Mouse (Mus musculus) hindbrain, embryonic 12.5 days (tissue): ENCODE measurements at regions not wholly inside any gene's neighbourhood (a gene's known extent, or its start where the extent isn't known, plus 50 kb on each side); places are given as distances from the start of the nearest gene placed in this dataset.
A peak's percentile ranks its signal among the peaks of the same experiment; 100 is the strongest.

Experiments
- ATAC-seq: fragments of 200-750 bp; cut with Nextera tagmentation; 2 replicates; pipeline ENCODE4 v1.8.0; 2017; ENCODE audit warnings: moderate TSS enrichment; ENCODE audit not compliant: low FRiP score
- H3K27ac ChIP-seq: fragments of 300-500 bp; sonication (generic); 2 replicates; pipeline ENCODE4 v1.5.1; 2016; ENCODE audit warnings: mild to moderate bottlenecking
- H3K27me3 ChIP-seq: fragments of 300-500 bp; sonication (generic); 2 replicates; pipeline ENCODE4 v1.6.1; 2016; ENCODE audit warnings: mild to moderate bottlenecking
- H3K36me3 ChIP-seq: fragments of 300-500 bp; sonication (generic); 2 replicates; pipeline ENCODE4 v1.6.1; 2016; ENCODE audit warnings: mild to moderate bottlenecking
- H3K4me1 ChIP-seq: fragments of 300-500 bp; sonication (generic); 2 replicates; pipeline ENCODE4 v1.6.1; 2016
- H3K4me2 ChIP-seq: fragments of 300-500 bp; sonication (generic); replicated peaks from 2 replicates; pipeline ENCODE4 v1.6.1; 2016; ENCODE audit warnings: mild to moderate bottlenecking
- H3K4me3 ChIP-seq: fragments of 300-500 bp; sonication (generic); 2 replicates; pipeline ENCODE4 v1.5.1; 2016; ENCODE audit warnings: mild to moderate bottlenecking
- H3K9ac ChIP-seq: fragments of 300-500 bp; sonication (generic); 2 replicates; pipeline ENCODE4 v1.6.1; 2016; ENCODE audit warnings: mild to moderate bottlenecking, moderate library complexity
- H3K9me3 ChIP-seq: fragments of 300-500 bp; sonication (generic); replicated peaks from 2 replicates; pipeline ENCODE4 v1.6.1; 2016; ENCODE audit warnings: mild to moderate bottlenecking
- WGBS: fragments of 180-500 bp; shearing (Covaris S2); methylation state at CpG from one replicate; pipeline ENCODE4 v1.1.7; 2016; 5-methylcytosine and 5-hydroxymethylcytosine counted together

- Histone ChIP-seq H3K27me3 (no peaks in the 10 kb centered on the region), H3K4me3 (no peak overlapping the region), H3K4me1 (peaks cover 10% of the 10 kb centered on the region), H3K36me3 (no peaks in the 10 kb centered on the region), H3K9me3 (no peaks in the 10 kb centered on the region), H3K27ac (no peak overlapping the region), H3K9ac (no peak overlapping the region), H3K4me2 (no peak overlapping the region)
- 27% methylated on average over 3 of the region's 3 CpGs for WGBS
- ATAC-seq: no peak
Observed at GRCm38 (mm10) chr12:25453356-25453755, 356.4 kb upstream of the Id2 start.

DNA sequence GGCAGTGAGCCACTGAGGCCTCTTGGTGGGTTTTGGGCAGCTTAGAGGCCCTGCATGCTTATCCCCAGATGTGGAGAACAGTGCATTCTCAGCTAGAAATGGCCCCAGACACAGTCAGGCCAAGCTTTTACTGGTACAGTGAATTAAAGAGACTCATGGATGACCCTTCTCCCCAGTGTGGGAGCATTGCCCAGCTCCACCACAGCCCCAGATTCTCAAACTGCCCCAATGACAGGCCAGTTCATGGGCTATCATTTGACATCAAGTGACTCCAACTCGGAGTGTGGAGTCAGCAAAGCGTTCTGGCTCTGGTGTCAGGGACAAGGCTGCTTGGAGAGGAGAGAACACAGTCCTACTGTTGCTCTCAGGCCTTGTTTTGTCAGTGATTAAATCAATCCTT lies 354.2 kb upstream of the Id2 start:
- Histone ChIP-seq H3K9me3 (no peaks in the 10 kb centered on the region), H3K27me3 (no peaks in the 10 kb centered on the region)

GRCm38 (mm10) chr12:25444355-25444754 lies 347.4 kb upstream of the Id2 start:
- Histone ChIP-seq H3K27ac (no peak overlapping the region), H3K27me3 (no peaks in the 10 kb centered on the region), H3K4me1 (no peaks in the 10 kb centered on the region), H3K9me3 (no peaks in the 10 kb centered on the region), H3K4me3 (no peak overlapping the region), H3K9ac (no peak overlapping the region), H3K4me2 (no peak overlapping the region), H3K36me3 (no peaks in the 10 kb centered on the region)
- no peak for ATAC-seq
- WGBS: 61% methylated on average over 2 of the region's 2 CpGs

More for the DNA sequence above, 354.2 kb upstream of the Id2 start:
- Histone ChIP-seq H3K4me3 (no peak overlapping the region), H3K4me1 (peaks cover 10% of the 10 kb centered on the region), H3K9ac (no peak overlapping the region), H3K27ac (no peak overlapping the region), H3K36me3 (no peaks in the 10 kb centered on the region), H3K4me2 (no peak overlapping the region)
- WGBS: 79% methylated on average over 2 of the region's 2 CpGs
- no peak for ATAC-seq

GRCm38 (mm10) chr12:25439029-25439551 lies 342.1 kb upstream of the Id2 start:
- Histone ChIP-seq H3K4me3 (no peak overlapping the region), H3K27me3 (no peaks in the 10 kb centered on the region), H3K27ac (no peak overlapping the region), H3K4me1 (no peaks in the 10 kb centered on the region), H3K9ac (no peak overlapping the region), H3K36me3 (no peaks in the 10 kb centered on the region), H3K4me2 (no peak overlapping the region), H3K9me3 (no peaks in the 10 kb centered on the region)
- WGBS: 85% methylated on average over 7 of the region's 7 CpGs
- ATAC-seq: no peak

GRCm38 (mm10) chr12:25438217-25439028 lies 341.5 kb upstream of the Id2 start:
- Histone ChIP-seq H3K9me3 (no peaks in the 10 kb centered on the region), H3K9ac (no peak overlapping the region), H3K4me1 (no peaks in the 10 kb centered on the region), H3K27me3 (no peaks in the 10 kb centered on the region), H3K27ac (no peak overlapping the region), H3K36me3 (no peaks in the 10 kb centered on the region), H3K4me2 (no peak overlapping the region), H3K4me3 (no peak overlapping the region)
- WGBS: 72% methylated on average over 8 of the region's 8 CpGs
- ATAC-seq: no peak

GRCm38 (mm10) chr12:25437556-25437955 lies 340.6 kb upstream of the Id2 start:
- no peak for ATAC-seq
- Histone ChIP-seq H3K27ac (no peak overlapping the region), H3K9ac (no peak overlapping the region), H3K4me3 (no peak overlapping the region), H3K4me1 (no peaks in the 10 kb centered on the region), H3K9me3 (no peaks in the 10 kb centered on the region), H3K27me3 (no peaks in the 10 kb centered on the region), H3K36me3 (no peaks in the 10 kb centered on the region), H3K4me2 (no peak overlapping the region)
- WGBS: 75% methylated on average over 4 of the region's 4 CpGs

GRCm38 (mm10) chr12:25436220-25436911 lies 339.4 kb upstream of the Id2 start:
- Histone ChIP-seq H3K4me2 (no peak overlapping the region), H3K36me3 (no peaks in the 10 kb centered on the region), H3K4me1 (no peaks in the 10 kb centered on the region), H3K9me3 (no peaks in the 10 kb centered on the region), H3K9ac (no peak overlapping the region), H3K27ac (no peak overlapping the region), H3K27me3 (no peaks in the 10 kb centered on the region), H3K4me3 (no peak overlapping the region)
- WGBS: 89% methylated on average over 6 of the region's 6 CpGs
- no peak for ATAC-seq

- Histone ChIP-seq H3K9me3 (no peaks in the 10 kb centered on the region), H3K36me3 (no peaks in the 10 kb centered on the region), H3K9ac (no peak overlapping the region), H3K4me1 (no peaks in the 10 kb centered on the region), H3K4me3 (no peak overlapping the region), H3K4me2 (no peak overlapping the region), H3K27me3 (no peaks in the 10 kb centered on the region), H3K27ac (no peak overlapping the region)
- no peak for ATAC-seq
- WGBS: 95% methylated on average over 6 of the region's 6 CpGs
Observed at GRCm38 (mm10) chr12:25432796-25433195, 335.9 kb upstream of the Id2 start.

DNA sequence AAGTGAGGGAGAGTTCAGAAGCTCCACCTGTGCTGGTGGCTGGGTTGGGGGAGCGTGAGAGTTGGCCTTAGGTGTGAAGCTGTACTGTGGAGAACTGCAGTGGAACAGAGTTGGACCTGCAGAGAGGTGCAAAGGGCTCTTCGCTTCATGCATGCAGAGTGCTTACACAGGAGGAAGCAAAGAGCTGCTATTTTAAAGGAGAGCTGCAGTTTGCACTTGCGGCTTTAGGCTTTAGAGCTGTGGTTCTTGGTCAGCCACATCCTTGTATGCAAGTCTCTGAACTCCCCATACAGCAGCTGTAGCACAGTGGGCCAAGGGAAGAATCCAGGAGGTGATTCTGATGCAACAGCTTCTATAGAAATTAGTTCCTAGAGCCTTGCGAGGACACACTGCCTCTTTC lies 334.0 kb upstream of the Id2 start:
- Histone ChIP-seq H3K9me3 (no peaks in the 10 kb centered on the region), H3K9ac (no peak overlapping the region), H3K4me2 (no peak overlapping the region), H3K4me1 (no peaks in the 10 kb centered on the region), H3K27ac (no peak overlapping the region), H3K4me3 (no peak overlapping the region), H3K27me3 (no peaks in the 10 kb centered on the region), H3K36me3 (no peaks in the 10 kb centered on the region)
- WGBS: 95% methylated on average over 4 of the region's 4 CpGs
- no peak for ATAC-seq

GRCm38 (mm10) chr12:25427911-25428642 lies 331.1 kb upstream of the Id2 start:
- H3K4me3 ChIP-seq: no peak overlapping the region
- no peak for ATAC-seq
- H3K4me1 ChIP-seq: no peaks in the 10 kb centered on the region
- H3K9ac ChIP-seq: no peak overlapping the region
- no peak overlapping the region for H3K27ac ChIP-seq
- H3K27me3 ChIP-seq: no peaks in the 10 kb centered on the region
- H3K4me2 ChIP-seq: no peak overlapping the region
- H3K9me3 ChIP-seq: no peaks in the 10 kb centered on the region
- H3K36me3 ChIP-seq: no peaks in the 10 kb centered on the region
- 90% methylated on average over 11 of the region's 11 CpGs for WGBS

GRCm38 (mm10) chr12:25417336-25417735 lies 320.4 kb upstream of the Id2 start:
- WGBS: 73% methylated on average over 4 of the region's 4 CpGs
- no peaks in the 10 kb centered on the region for H3K36me3 ChIP-seq
- H3K27ac ChIP-seq: no peak overlapping the region
- no peak overlapping the region for H3K4me3 ChIP-seq
- no peaks in the 10 kb centered on the region for H3K27me3 ChIP-seq
- H3K9ac ChIP-seq: no peak overlapping the region
- peaks cover 15% of the 10 kb centered on the region for H3K4me1 ChIP-seq
- no peak overlapping the region for H3K4me2 ChIP-seq
- H3K9me3 ChIP-seq: peaks cover 8% of the 10 kb centered on the region; the same call in 1 of the 2 replicates
- ATAC-seq: no peak

- no peak overlapping the region for H3K4me3 ChIP-seq
- no peaks in the 10 kb centered on the region for H3K27me3 ChIP-seq
- no peak overlapping the region for H3K4me2 ChIP-seq
- 0 out of 2 replicates have a peak overlapping the region, but pooled peaks have one; percentile 52 for H3K27ac ChIP-seq
- peaks cover 15% of the 10 kb centered on the region for H3K4me1 ChIP-seq
- no peak overlapping the region for H3K9ac ChIP-seq
- ATAC-seq: no peak
- no peaks in the 10 kb centered on the region for H3K36me3 ChIP-seq
- 65% methylated on average over 3 of the region's 3 CpGs for WGBS
- peaks cover 11% of the 10 kb centered on the region; the same call in 1 of the 2 replicates for H3K9me3 ChIP-seq
Observed at GRCm38 (mm10) chr12:25416571-25416970, 319.6 kb upstream of the Id2 start.
